Mouse (Mus musculus): ENCODE results near the gene Cul4a. TPM values are rescaled to one million over a fixed set of nuclear protein-coding genes. Genes with fewer than 3 reads are reported as not detected.
"Not testable (repeated sequence)": the region's sequence is repeated elsewhere in the genome, so short reads cannot be mapped to it uniquely, and the experiment has no call there.

Gene Cul4a
- total RNA-seq (2021), result 10 to 100 TPM; 73.3 to 76.9 TPM
- long read RNA-seq, experiment 1, transcript Cul4a-201 (20 exons, 3,728 nt), result major isoform, 146 of 178 reads
- long read RNA-seq, experiment 1, partial matches to known transcripts, result 13 of 178 reads
- long read RNA-seq, experiment 1, other reads (novel, unspliced or antisense), result 19 of 178 reads
- long read RNA-seq, experiment 2, transcript Cul4a-201 (20 exons, 3,728 nt), result major isoform, 183 of 207 reads
- long read RNA-seq, experiment 2, partial matches to known transcripts, result 12 of 207 reads
- long read RNA-seq, experiment 2, other reads (novel, unspliced or antisense), result 12 of 207 reads

- DNase-seq, result peak; percentile 98
- intact Hi-C loops (cut with DNase I; ENCODE audit: low total_unique reads), result no loop called here
Observed at GRCm38 (mm10) chr8:13105087-13105881, at the start of gene Cul4a, which contains the start of gene Pcid2. Cul4a (plus strand) TSS chr8:13105621. Pcid2 (minus strand) TSS chr8:13105459.

- intact Hi-C loops (cut with DNase I; ENCODE audit: low total_unique reads), result no loop called here
Observed at GRCm38 (mm10) chr8:13057351-13057750, 48.1 kb upstream of the Cul4a start.

GRCm38 (mm10) chr8:13060441-13061150 is 44.8 kb upstream of the Cul4a start, which contains the start of gene Proz:
Proz (plus strand) TSS chr8:13060914.
- DNase-seq, result no peak
- intact Hi-C loops (cut with DNase I; ENCODE audit: low total_unique reads), result no loop called here

More at GRCm38 (mm10) chr8:13057351-13057750, 48.1 kb upstream of the Cul4a start:
- no peak for DNase-seq

DNA sequence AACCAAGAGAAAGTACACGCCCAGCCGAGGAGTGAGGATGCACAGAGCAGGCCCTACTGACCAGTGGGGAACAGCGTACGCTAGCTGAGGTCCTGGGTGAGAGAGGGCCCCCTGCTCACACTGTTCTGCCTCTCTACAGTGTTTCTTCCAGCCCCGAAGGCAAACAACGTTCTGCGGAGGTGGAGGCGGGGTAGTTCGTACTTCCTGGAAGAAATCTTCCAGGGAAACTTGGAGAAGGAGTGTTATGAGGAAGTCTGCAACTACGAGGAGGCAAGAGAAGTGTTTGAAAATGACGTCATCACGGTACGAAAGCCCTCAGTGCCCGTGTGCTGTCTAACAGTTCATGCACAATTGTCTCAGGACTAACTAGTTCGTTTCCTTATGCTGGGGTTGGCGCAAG is 42.3 kb upstream of the Cul4a start:
- no peak for DNase-seq
- intact Hi-C loops (cut with DNase I; ENCODE audit: low total_unique reads), result no loop called here

- DNase-seq, result no peak
- intact Hi-C loops (cut with DNase I; ENCODE audit: low total_unique reads), result no loop called here
Observed at GRCm38 (mm10) chr8:13073255-13073654, 32.2 kb upstream of the Cul4a start.

- no peak for DNase-seq
- intact Hi-C loops (cut with DNase I; ENCODE audit: low total_unique reads), result no loop called here
Observed at GRCm38 (mm10) chr8:13075044-13075443, 30.4 kb upstream of the Cul4a start.

GRCm38 (mm10) chr8:13075579-13075978 is 29.8 kb upstream of the Cul4a start:
- intact Hi-C loops (cut with DNase I; ENCODE audit: low total_unique reads); DNase-seq: not testable (repeated sequence)

DNA sequence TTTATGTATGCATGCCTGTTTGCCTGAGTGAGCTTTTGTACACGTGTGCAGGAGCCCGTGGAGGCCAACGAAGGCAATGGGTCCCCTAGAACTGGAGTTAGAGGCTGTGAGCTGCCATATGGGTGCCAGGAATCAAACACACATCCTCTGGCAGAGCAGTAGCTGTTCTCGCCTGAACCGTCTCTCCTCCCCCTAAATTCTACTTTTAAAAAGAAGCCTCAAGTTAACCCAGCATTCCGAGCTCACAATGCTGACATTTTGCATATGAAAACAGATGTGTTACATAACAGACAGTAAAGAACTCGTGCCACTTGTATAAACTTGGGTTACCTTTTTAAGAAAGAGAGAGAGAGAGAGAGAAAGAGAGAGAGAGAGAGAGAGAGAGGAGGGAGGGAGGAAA is 27.9 kb upstream of the Cul4a start:
- no peak for DNase-seq
- intact Hi-C loops (cut with DNase I; ENCODE audit: low total_unique reads), result no loop called here

- intact Hi-C loops (cut with DNase I; ENCODE audit: low total_unique reads), result loop anchor here (5.0 kb wide), 1 partner anchor 122 kb away; no protein-coding TSS in a partner anchor
- peak; percentile 91 for DNase-seq
Observed at GRCm38 (mm10) chr8:13104691-13105086, 732 bp upstream of the Cul4a start.

DNA sequence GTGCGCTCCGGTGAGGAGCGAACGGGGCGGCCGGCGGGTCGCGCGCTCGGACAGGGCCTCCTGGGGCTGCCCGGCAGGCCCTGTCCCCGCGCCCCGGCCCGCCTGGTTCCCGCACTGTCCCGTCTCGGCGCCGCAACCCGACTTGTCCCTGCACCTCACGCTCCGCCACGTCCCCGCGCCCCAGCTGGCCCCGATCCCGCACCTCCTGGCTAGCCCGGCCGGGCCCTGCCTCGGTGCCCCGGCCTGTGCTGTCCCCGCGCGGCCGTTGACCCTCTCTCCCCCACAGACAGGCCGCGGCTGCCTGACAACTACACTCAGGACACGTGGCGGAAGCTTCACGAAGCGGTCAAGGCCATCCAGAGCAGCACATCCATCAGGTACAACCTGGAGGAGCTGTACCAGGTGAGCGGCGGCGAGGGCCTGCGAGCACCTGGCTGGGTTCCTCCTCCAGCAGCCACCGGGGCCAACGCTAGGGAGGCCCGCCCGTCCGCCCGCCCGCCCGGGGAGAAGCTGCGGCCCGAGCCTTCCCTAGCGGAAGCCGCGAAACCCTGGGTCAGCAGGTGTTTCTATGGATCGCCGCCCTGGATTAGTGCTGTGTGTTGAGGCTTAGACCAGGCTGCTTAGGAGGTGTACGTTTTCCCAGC is 609 bp downstream of the Cul4a start:
- intact Hi-C loops (cut with DNase I; ENCODE audit: low total_unique reads), result no loop called here
- peak; percentile 61 for DNase-seq

GRCm38 (mm10) chr8:13107990-13108638 is 2.7 kb downstream of the Cul4a start:
- DNase-seq, result no peak
- intact Hi-C loops (cut with DNase I; ENCODE audit: low total_unique reads), result no loop called here

DNA sequence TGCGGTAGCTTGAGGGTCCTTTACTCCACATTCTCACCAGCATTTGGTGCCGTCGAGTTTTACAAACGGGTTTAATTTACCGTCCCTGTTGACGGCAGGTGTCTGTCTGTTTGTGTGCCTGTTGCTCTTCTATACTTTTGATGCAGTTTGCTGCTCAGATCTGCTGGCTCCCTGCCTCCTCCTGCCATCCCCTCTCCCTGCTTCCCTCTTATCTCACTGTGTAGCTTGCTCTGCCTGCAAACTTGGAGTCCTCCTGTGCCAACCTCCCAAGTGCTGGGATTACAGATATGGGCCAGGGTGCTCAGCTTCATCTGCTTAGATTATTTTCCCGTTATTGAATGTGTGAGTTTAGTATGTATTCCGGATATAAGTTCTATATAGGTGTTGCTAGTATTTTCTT is 3.5 kb downstream of the Cul4a start:
- no peak for DNase-seq
- intact Hi-C loops (cut with DNase I; ENCODE audit: low total_unique reads), result no loop called here

- DNase-seq, result no peak
- intact Hi-C loops (cut with DNase I; ENCODE audit: low total_unique reads), result no loop called here
Observed at GRCm38 (mm10) chr8:13109416-13109960, 4.1 kb downstream of the Cul4a start.

- intact Hi-C loops (cut with DNase I; ENCODE audit: low total_unique reads), result no loop called here
- DNase-seq, result no peak
Observed at GRCm38 (mm10) chr8:13111917-13112316, 6.5 kb downstream of the Cul4a start.

DNA sequence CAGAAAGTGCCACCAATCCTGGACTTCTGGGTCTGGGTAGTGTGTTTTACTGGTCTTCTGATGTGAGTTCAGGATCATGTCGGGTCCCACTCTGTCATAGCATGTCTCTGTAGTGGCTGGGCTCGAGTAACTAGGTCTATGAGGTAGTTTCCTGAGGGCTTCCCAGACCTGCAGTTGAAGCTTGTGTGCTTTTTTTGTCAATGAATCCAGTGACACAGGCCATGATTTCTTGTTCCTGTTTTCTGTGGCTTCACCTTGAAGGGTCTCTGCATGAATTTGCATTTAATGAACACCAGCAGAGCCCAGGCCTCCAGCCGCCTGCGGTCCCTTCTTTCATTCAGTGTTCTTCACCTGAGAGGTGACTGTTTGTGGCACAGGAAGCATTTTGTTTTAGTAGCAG is 7.8 kb downstream of the Cul4a start:
- intact Hi-C loops (cut with DNase I; ENCODE audit: low total_unique reads), result no loop called here
- DNase-seq, result no peak

DNA sequence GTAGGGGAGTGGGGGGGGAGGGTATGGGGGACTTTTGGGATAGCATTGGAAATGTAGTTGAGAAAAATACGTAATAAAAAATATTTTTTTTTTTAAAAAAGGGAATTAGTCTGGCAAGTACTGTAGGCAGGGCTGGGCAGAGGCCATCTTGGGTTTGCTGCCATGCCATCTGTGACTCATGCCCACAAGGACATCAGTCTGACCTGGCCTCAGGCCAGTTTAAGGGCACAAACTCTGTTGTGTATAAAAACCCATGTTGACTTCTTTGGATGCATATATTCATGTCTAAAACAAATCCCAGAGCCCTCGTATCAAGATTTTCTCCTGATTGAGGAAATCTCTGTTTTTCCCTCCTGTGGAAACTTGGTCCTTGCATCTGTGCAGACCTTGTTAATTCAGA is 11.7 kb downstream of the Cul4a start:
- intact Hi-C loops (cut with DNase I; ENCODE audit: low total_unique reads), result no loop called here
- DNase-seq, result no peak

- no peak for DNase-seq
- intact Hi-C loops (cut with DNase I; ENCODE audit: low total_unique reads), result no loop called here
Observed at GRCm38 (mm10) chr8:13118516-13118915, 13.1 kb downstream of the Cul4a start.

DNA sequence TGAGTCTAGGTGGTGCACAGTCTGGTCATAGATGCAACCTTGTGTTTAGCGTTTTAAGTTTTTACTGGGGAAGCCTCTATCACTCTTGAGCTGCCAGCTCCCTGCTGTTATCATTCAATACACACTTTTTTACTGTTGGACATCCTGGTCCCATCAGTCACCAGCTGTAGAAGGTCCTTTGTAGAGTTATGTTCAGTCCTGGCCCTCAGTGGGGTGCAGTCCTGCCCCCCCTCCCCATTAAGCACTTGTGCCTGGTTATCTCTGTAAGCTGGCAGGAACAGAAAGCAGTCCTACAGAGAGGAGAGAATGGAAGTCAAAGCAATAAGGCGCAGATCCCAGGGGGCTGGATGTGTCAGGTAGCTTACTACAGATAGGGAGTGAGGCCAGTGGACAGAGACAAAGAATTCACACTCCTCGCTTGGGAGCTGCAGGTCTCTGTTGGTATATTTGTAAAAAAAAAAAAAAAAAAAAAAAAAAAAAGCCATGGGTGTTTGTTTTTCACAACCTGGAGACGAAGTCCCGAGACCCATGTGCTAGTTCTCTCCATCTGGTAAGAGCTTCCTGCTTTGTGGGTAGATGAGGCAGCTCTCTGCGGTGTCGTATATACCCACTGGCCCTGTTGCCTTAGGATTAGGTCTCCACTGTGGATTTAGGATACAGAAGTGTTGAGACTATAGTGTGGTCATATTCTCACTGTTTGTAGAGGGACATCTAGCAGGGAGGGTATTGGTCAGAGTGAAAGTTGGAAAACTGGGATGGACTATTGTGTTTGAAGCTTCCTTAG is 15.7 kb downstream of the Cul4a start:
- no peak for DNase-seq
- intact Hi-C loops (cut with DNase I; ENCODE audit: low total_unique reads), result no loop called here

Measured in gastrocnemius, postnatal 14 days (tissue).